Mouse (Mus musculus) layer of hippocampus, postnatal 10 days (tissue): ENCODE measurements around the gene Cxcl16. TPM values are rescaled to one million over a fixed set of nuclear protein-coding genes. Genes with fewer than 3 reads are reported as not detected.
"Not testable (repeated sequence)": the region's sequence is repeated elsewhere in the genome, so short reads cannot be mapped to it uniquely, and the experiment has no call there.

ENCODE experiments used
- DNase-seq, 2 experiments: peaks; one replicate each; pipeline ENCODE4 v3.0.0; 2021; ENCODE audit warnings: low spot score in 2 of 2
- total RNA-seq, 2 experiments: library from RNA; stranded (reverse); gene quantifications; 2 replicates each; pipeline ENCODE4 v1.2.3; 2021

Cxcl16 gene
- total RNA-seq, 2 experiments from 2014 or later = 0.42 to 0.69 TPM

GRCm38 (mm10) chr11:70453261-70454044, 6.3 kb downstream of the Cxcl16 start:
- no peak for DNase-seq

- peak; percentile 90 to 94 for DNase-seq
Measured at GRCm38 (mm10) chr11:70451797-70452498, 7.8 kb downstream of the Cxcl16 start, which contains the start of gene Med11. Med11 (plus strand) TSS chr11:70451919.

GRCm38 (mm10) chr11:70450926-70451325, 8.9 kb downstream of the Cxcl16 start:
- DNase-seq = no peak

- DNase-seq = no peak
Measured at GRCm38 (mm10) chr11:70447373-70447772, 12.4 kb downstream of the Cxcl16 start.

- DNase-seq = no peak
Measured at GRCm38 (mm10) chr11:70446756-70447155, 13.0 kb downstream of the Cxcl16 start.

- no peak for DNase-seq
Measured at GRCm38 (mm10) chr11:70444667-70445066, 15.1 kb downstream of the Cxcl16 start.

- no peak for DNase-seq
Measured at GRCm38 (mm10) chr11:70443964-70444363, 15.8 kb downstream of the Cxcl16 start.

- no peak for DNase-seq
Measured at GRCm38 (mm10) chr11:70441882-70442281, 17.9 kb downstream of the Cxcl16 start.

- no peak for DNase-seq
Measured at GRCm38 (mm10) chr11:70440637-70441036, 19.1 kb downstream of the Cxcl16 start.

- DNase-seq = no peak
Measured at GRCm38 (mm10) chr11:70438728-70439374, 20.9 kb downstream of the Cxcl16 start.

GRCm38 (mm10) chr11:70437426-70437825, 22.4 kb downstream of the Cxcl16 start:
- DNase-seq = no peak

- DNase-seq = no peak
Measured at GRCm38 (mm10) chr11:70435476-70435875, 24.3 kb downstream of the Cxcl16 start.

GRCm38 (mm10) chr11:70433951-70434350, 25.8 kb downstream of the Cxcl16 start:
- DNase-seq = no peak

GRCm38 (mm10) chr11:70433569-70433943, 26.2 kb downstream of the Cxcl16 start:
- DNase-seq = no peak

GRCm38 (mm10) chr11:70432895-70433568, 26.8 kb downstream of the Cxcl16 start:
- peak in 1 of 2 experiments; percentile 62 for DNase-seq

GRCm38 (mm10) chr11:70432048-70432894, 27.5 kb downstream of the Cxcl16 start, which contains the start of gene Arrb2:
Arrb2 (plus strand) TSS chr11:70432635.
- DNase-seq = peak; percentile 98 to 99

GRCm38 (mm10) chr11:70431574-70431973, 28.2 kb downstream of the Cxcl16 start:
- peak in 1 of 2 experiments; percentile 25 for DNase-seq

- not testable (repeated sequence) for DNase-seq
Measured at GRCm38 (mm10) chr11:70426598-70426997, 33.2 kb downstream of the Cxcl16 start.

GRCm38 (mm10) chr11:70419486-70419885, 40.3 kb downstream of the Cxcl16 start:
- DNase-seq = no peak

GRCm38 (mm10) chr11:70418199-70418598, 41.6 kb downstream of the Cxcl16 start:
- DNase-seq = no peak
